Mouse (Mus musculus): ENCODE data around the gene Slc12a3. TPM values are rescaled to one million over a fixed set of nuclear protein-coding genes. Genes with fewer than 3 reads are reported as not detected.

Gene Slc12a3
- total and polyA plus RNA-seq, 3 experiments = not detected

- Histone ChIP-seq H3K27ac (ENCODE audit: control insufficient read depth, low read depth, low read length) (peak overlapping the region; percentile 91), H3K36me3 (ENCODE audit: control insufficient read depth in 1 of 2, insufficient read depth in 2 of 2, low read length in 2 of 2) (peaks cover 3 to 21% of the 10 kb centered on the region in 2 experiments; a peak in 2 of 4 replicates), H3K9ac (ENCODE audit: control insufficient read depth, low read depth, low read length, poor library complexity, severe bottlenecking) (peak overlapping the region; percentile 33), H3K27me3 (ENCODE audit: control insufficient read depth in 1 of 2, insufficient read depth in 2 of 2, low read length in 2 of 2) (no peaks in the 10 kb centered on the region), H3K9me3 (replicated peaks; ENCODE audit: insufficient read depth, low read length) (no peaks in the 10 kb centered on the region), H3K79me2 (ENCODE audit: control insufficient read depth, insufficient read depth, low read length, poor library complexity) (no peaks in the 10 kb centered on the region), H3K4me3 (ENCODE audit: control insufficient read depth in 1 of 2, insufficient read depth in 1 of 2, low read depth in 2 of 2, low read length in 2 of 2) (0 out of 4 replicates have a peak overlapping the region, but pooled peaks of 1 of the 2 experiments have one; percentile 1), H3K4me1 (ENCODE audit: control insufficient read depth in 1 of 2, insufficient read depth in 2 of 2, low read length in 2 of 2) (peaks cover 7 to 14% of the 10 kb centered on the region in 2 experiments)
- peak; percentile 94 for DNase-seq (ENCODE audit: low read depth, low spot score)
- TF ChIP-seq MAX (IDR thresholded peaks at IDR 0.05; ENCODE audit: low read length) (peak; percentile 54; the same call in 1 of the 2 replicates), MYC (IDR thresholded peaks at IDR 0.05; ENCODE audit: low read depth, low read length) (0 out of 2 replicates have a peak, but pooled peaks have one; percentile 67), ZC3H11A (IDR thresholded peaks at IDR 0.05; ENCODE audit: low read depth, low read length) (no peak), USF1 (IDR thresholded peaks at IDR 0.05; ENCODE audit: low read depth, low read length) (no peak), ETS1 (IDR thresholded peaks at IDR 0.05; ENCODE audit: low read depth, low read length) (peak; percentile 87), SMC3 (IDR thresholded peaks at IDR 0.05; ENCODE audit: low read depth, low read length) (no peak), MXI1 (IDR thresholded peaks at IDR 0.05; ENCODE audit: low read depth, low read length) (peak; percentile 42; the same call in 1 of the 2 replicates), USF2 (IDR thresholded peaks at IDR 0.05; ENCODE audit: borderline replicate concordance in 1 of 2, insufficient read depth in 1 of 2, low read depth in 1 of 2, low read length in 2 of 2) (no peak), E2F4 (IDR thresholded peaks at IDR 0.05; ENCODE audit: borderline replicate concordance, low read depth, low read length) (no peak), NELFE (IDR thresholded peaks at IDR 0.05; ENCODE audit: low read depth, low read length) (no peak), KAT2A (conservative IDR thresholded peaks at IDR 0.05; ENCODE audit: low read depth, low read length) (no peak), HCFC1 (IDR thresholded peaks at IDR 0.05; ENCODE audit: low read depth, low read length) (peak; percentile 19; the same call in 1 of the 2 replicates), BHLHE40 (IDR thresholded peaks at IDR 0.05; ENCODE audit: borderline replicate concordance, low read depth, low read length) (0 out of 2 replicates have a peak, but pooled peaks have one; percentile 51), RCOR1 (IDR thresholded peaks at IDR 0.05; ENCODE audit: low read depth, low read length) (peak; percentile 93), RAD21 (IDR thresholded peaks at IDR 0.05; ENCODE audit: low read depth, low read length) (no peak), MYB (IDR thresholded peaks at IDR 0.05; ENCODE audit: low read depth, low read length) (no peak; the same call in 1 of the 2 replicates), TCF12 (IDR thresholded peaks at IDR 0.05; ENCODE audit: low read depth, low read length) (peak; percentile 96), ELF1 (IDR thresholded peaks at IDR 0.05; ENCODE audit: low read depth, low read length) (peak; percentile 29; the same call in 1 of the 2 replicates), POLR2AphosphoS2 (IDR thresholded peaks at IDR 0.05; ENCODE audit: low read length) (peak; percentile 70; the same call in 1 of the 2 replicates), ZMIZ1 (IDR thresholded peaks at IDR 0.05; ENCODE audit: low read depth, low read length) (0 out of 2 replicates have a peak, but pooled peaks have one; percentile 40), POLR2AphosphoS5 (IDR thresholded peaks at IDR 0.05; ENCODE audit: borderline replicate concordance, low read depth, low read length) (no peak), CHD1 (IDR thresholded peaks at IDR 0.05; ENCODE audit: low read depth, low read length) (no peak), SIN3A (IDR thresholded peaks at IDR 0.05; ENCODE audit: low read length) (peak; percentile 68; the same call in 1 of the 2 replicates), MEF2A (IDR thresholded peaks at IDR 0.05; ENCODE audit: extremely low read depth, insufficient replicate concordance, low read depth, low read length, poor library complexity, severe bottlenecking) (no peak), ZNF384 (IDR thresholded peaks at IDR 0.05; ENCODE audit: low read depth, low read length) (no peak), CTCF (IDR thresholded peaks at IDR 0.05 in 2 of 3, conservative IDR thresholded peaks at IDR 0.05 in 1 of 3; ENCODE audit: control insufficient read depth in 1 of 3, insufficient read depth in 1 of 3, low read depth in 2 of 3, low read length in 3 of 3, poor library complexity in 1 of 3, severe bottlenecking in 1 of 3) (no peak), POLR2A (IDR thresholded peaks at IDR 0.05; ENCODE audit: control insufficient read depth in 1 of 2, insufficient read depth in 1 of 2, low read depth in 1 of 2, low read length in 2 of 2, poor library complexity in 1 of 2) (no peak), NRF1 (IDR thresholded peaks at IDR 0.05; ENCODE audit: insufficient read depth, low read depth, low read length, poor library complexity, severe bottlenecking) (no peak), CHD2 (IDR thresholded peaks at IDR 0.05; ENCODE audit: low read length) (no peak; the same call in 1 of the 2 replicates), MAZ (IDR thresholded peaks at IDR 0.05; ENCODE audit: low read depth, low read length) (peak; percentile 91), UBTF (IDR thresholded peaks at IDR 0.05; ENCODE audit: borderline replicate concordance, insufficient read depth, low read depth, low read length) (no peak), TAL1 (IDR thresholded peaks at IDR 0.05; ENCODE audit: low read length) (peak; percentile 93), TBP (IDR thresholded peaks at IDR 0.05; ENCODE audit: low read depth, low read length) (peak; percentile 22; the same call in 1 of the 2 replicates), MAFK (IDR thresholded peaks at IDR 0.05; ENCODE audit: borderline replicate concordance, low read depth, low read length) (peak; percentile 54; the same call in 1 of the 2 replicates), EP300 (IDR thresholded peaks at IDR 0.05; ENCODE audit: low read depth in 1 of 2, low read length in 2 of 2) (peak; percentile 92 to 96), ZKSCAN1 (IDR thresholded peaks at IDR 0.05; ENCODE audit: low read depth, low read length) (no peak)
Observed at GRCm38 (mm10) chr8:94306989-94307513, 21.9 kb upstream of the Slc12a3 start.
